Mouse (Mus musculus) forebrain, embryonic 14.5 days (tissue): ENCODE data around the gene Tsga10ip. TPM values are rescaled to one million over a fixed set of nuclear protein-coding genes. Genes with fewer than 3 reads are reported as not detected.
A peak's percentile ranks its signal among the peaks of the same experiment; 100 is the strongest.

Experiments
- ATAC-seq: fragments of 200-750 bp; cut with Nextera tagmentation; 2 replicates; pipeline ENCODE4 v1.8.0; 2017; ENCODE audit warnings: mild to moderate bottlenecking, moderate library complexity
- DNase-seq: peaks from one replicate; pipeline ENCODE4 v3.0.0-alpha.2; 2015; ENCODE audit warnings: low spot score
- H3K27ac ChIP-seq: fragments of 300-500 bp; sonication (generic); 2 replicates; pipeline ENCODE4 v1.5.1; 2014; ENCODE audit warnings: low read depth, mild to moderate bottlenecking, control low read depth, low read length, moderate library complexity
- H3K27me3 ChIP-seq: fragments of 300-500 bp; sonication (generic); replicated peaks from 2 replicates; pipeline ENCODE4 v1.6.1; 2014; ENCODE audit warnings: low read length, control low read depth, mixed read lengths; ENCODE audit not compliant: control insufficient read depth, insufficient read depth
- H3K36me3 ChIP-seq: fragments of 300-500 bp; sonication (generic); 2 replicates; pipeline ENCODE4 v1.6.1; 2014; ENCODE audit warnings: low read length, control low read depth; ENCODE audit not compliant: control insufficient read depth, insufficient read depth
- H3K4me1 ChIP-seq: fragments of 300-500 bp; sonication (generic); 2 replicates; pipeline ENCODE4 v1.6.1; 2014; ENCODE audit warnings: antibody characterized with exemption, low read length, control low read depth; ENCODE audit not compliant: control insufficient read depth, insufficient read depth
- H3K4me2 ChIP-seq: fragments of 300-500 bp; sonication (generic); 2 replicates; pipeline ENCODE4 v1.6.1; 2014; ENCODE audit warnings: mild to moderate bottlenecking, control low read depth, low read length
- H3K4me3 ChIP-seq: fragments of 300-500 bp; sonication (generic); 2 replicates; pipeline ENCODE4 v1.5.1; 2014; ENCODE audit warnings: low read depth, low read length, control low read depth
- H3K9ac ChIP-seq: fragments of 300-500 bp; sonication (generic); 2 replicates; pipeline ENCODE4 v1.6.1; 2014; ENCODE audit warnings: mild to moderate bottlenecking, low read length, control low read depth, moderate library complexity
- H3K9me3 ChIP-seq: fragments of 300-500 bp; sonication (generic); replicated peaks from 2 replicates; pipeline ENCODE4 v1.6.1; 2016; ENCODE audit warnings: low read length, control low read depth, mixed read lengths; ENCODE audit not compliant: control insufficient read depth
- WGBS: fragments of 180-500 bp; shearing (Covaris S2); extraction: QIAGEN DNeasy Blood & Tissue Kit; methylation state at CpG from one replicate; pipeline ENCODE4 v1.1.7; 2014; 5-methylcytosine and 5-hydroxymethylcytosine counted together
- polyA plus RNA-seq: library from polyadenylated mRNA; unstranded; fragments of >200 nt; fragmentation: Nextera tagmentation; extraction: Ambion mirVana; gene quantifications from 2 replicates; pipeline ENCODE4 v1.2.1, GENCODE M21; 2014

Tsga10ip gene
- polyA plus RNA-seq, 1 experiment from 2014 or later = not detected

DNA sequence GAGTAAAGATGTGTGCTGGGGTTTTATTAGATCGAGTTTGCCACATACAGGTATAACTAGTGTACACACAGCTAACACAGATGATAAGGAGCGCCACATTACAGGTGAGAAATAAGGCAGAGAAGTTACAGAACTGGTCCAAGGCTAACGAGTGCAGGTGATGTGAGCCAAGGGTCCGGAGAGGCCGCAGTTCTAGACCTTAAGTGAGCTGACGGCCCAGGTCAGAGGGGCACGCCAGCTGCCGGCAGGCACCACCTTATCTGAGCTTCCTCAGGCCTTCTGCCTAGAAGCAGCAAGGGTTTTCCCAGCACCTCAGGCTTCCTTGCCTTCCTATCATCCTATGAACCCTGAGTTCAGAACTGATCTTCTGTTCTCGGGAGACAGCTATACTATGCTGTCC lies 17.3 kb upstream of the Tsga10ip start:
- H3K36me3 ChIP-seq = peaks cover 24% of the 10 kb centered on the region
- WGBS = 91% methylated on average over 9 of the region's 9 CpGs
- DNase-seq = no peak
- no peaks in the 10 kb centered on the region for H3K9me3 ChIP-seq
- H3K27ac ChIP-seq = no peak overlapping the region
- no peak for ATAC-seq
- no peak overlapping the region for H3K9ac ChIP-seq
- H3K27me3 ChIP-seq = no peaks in the 10 kb centered on the region
- H3K4me2 ChIP-seq = no peak overlapping the region
- H3K4me1 ChIP-seq = peaks cover 7% of the 10 kb centered on the region
- no peak overlapping the region for H3K4me3 ChIP-seq

DNA sequence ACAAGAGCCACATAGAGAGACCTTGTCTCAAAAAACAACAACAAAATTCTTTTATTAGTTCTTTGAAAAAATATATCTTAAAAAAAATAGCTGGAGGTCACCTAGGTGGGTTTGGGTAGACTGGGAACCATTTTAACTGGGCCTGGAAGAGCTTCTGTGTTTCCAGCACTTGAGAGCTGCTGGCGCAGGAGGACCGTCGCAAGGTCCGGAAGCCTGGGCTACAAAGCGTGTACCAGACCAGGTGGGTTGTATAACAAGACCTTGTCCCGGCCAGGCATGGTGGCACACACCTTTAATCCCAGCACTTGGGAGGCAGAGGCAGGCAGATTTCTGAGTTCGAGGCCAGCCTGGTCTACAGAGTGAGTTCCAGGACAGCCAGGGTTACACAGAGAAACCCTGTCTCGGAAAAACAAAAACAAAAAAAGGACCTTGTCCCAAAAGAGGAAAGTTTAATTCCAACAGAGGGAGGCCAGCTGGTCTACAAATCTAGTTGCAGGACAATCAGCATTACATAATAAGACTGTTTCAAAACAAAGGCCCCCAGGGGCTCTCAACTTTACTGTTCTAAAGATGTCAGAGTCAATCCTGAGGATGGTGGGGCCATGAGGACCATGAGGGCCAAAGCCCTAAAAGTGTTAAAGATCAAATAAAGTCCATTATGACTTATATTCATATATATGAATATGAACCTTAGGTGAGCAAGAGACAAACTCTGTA lies 16.6 kb upstream of the Tsga10ip start:
- peaks cover 24% of the 10 kb centered on the region for H3K36me3 ChIP-seq
- 93% methylated on average over 8 of the region's 8 CpGs for WGBS
- peaks cover 7% of the 10 kb centered on the region for H3K4me1 ChIP-seq
- no peaks in the 10 kb centered on the region for H3K9me3 ChIP-seq
- H3K27ac ChIP-seq = no peak overlapping the region
- DNase-seq = no peak
- no peak for ATAC-seq
- no peaks in the 10 kb centered on the region for H3K27me3 ChIP-seq
- H3K4me2 ChIP-seq = no peak overlapping the region
- no peak overlapping the region for H3K9ac ChIP-seq
- no peak overlapping the region for H3K4me3 ChIP-seq

GRCm38 (mm10) chr19:5414534-5414957 lies 12.2 kb upstream of the Tsga10ip start:
- no peak for DNase-seq
- Histone ChIP-seq H3K4me1 (no peaks in the 10 kb centered on the region), H3K36me3 (no peaks in the 10 kb centered on the region), H3K27me3 (no peaks in the 10 kb centered on the region), H3K4me3 (no peak overlapping the region), H3K27ac (no peak overlapping the region), H3K9ac (no peak overlapping the region), H3K4me2 (no peak overlapping the region), H3K9me3 (no peaks in the 10 kb centered on the region)
- WGBS = 63% methylated on average over 2 of the region's 2 CpGs
- ATAC-seq = no peak

GRCm38 (mm10) chr19:5413840-5414239 lies 11.5 kb upstream of the Tsga10ip start:
- DNase-seq (no peak), ATAC-seq (no peak)
- H3K9ac ChIP-seq = no peak overlapping the region

GRCm38 (mm10) chr19:5411961-5412360 lies 9.6 kb upstream of the Tsga10ip start:
- H3K9ac ChIP-seq = no peak overlapping the region
- no peaks in the 10 kb centered on the region for H3K9me3 ChIP-seq
- no peak for DNase-seq
- no peak overlapping the region for H3K27ac ChIP-seq
- 76% methylated on average over 5 of the region's 5 CpGs for whole genome bisulfite sequencing
- ATAC-seq = no peak
- H3K4me3 ChIP-seq = no peak overlapping the region
- H3K4me1 ChIP-seq = no peaks in the 10 kb centered on the region; the same call in 1 of the 2 replicates
- no peaks in the 10 kb centered on the region for H3K27me3 ChIP-seq
- no peaks in the 10 kb centered on the region for H3K36me3 ChIP-seq
- no peak overlapping the region for H3K4me2 ChIP-seq

More at GRCm38 (mm10) chr19:5413840-5414239, 11.5 kb upstream of the Tsga10ip start:
- Histone ChIP-seq H3K4me2 (no peak overlapping the region), H3K4me1 (no peaks in the 10 kb centered on the region), H3K9me3 (no peaks in the 10 kb centered on the region), H3K36me3 (no peaks in the 10 kb centered on the region), H3K4me3 (no peak overlapping the region), H3K27me3 (no peaks in the 10 kb centered on the region), H3K27ac (no peak overlapping the region)
- WGBS = 74% methylated on average over 4 of the region's 4 CpGs

DNA sequence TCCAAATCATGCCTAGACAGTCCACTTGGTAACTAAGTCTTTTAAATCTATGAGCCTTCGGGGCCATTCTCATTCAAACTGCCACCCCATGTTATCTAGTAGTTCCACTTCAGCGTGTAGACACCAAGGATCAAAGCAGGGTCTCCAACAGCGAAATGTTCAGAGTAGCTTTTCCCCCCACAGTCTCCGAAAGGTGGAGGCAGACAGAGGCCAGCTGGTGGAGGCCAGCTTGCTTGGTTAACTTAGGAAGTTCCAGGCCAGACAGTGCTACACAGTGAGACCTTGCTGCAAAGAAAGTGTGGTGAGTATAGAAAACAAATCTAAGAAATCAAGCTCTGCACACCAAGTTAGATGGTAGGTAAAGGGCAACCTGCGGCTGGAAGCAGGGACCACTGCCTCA lies 8.3 kb upstream of the Tsga10ip start:
- Histone ChIP-seq H3K36me3 (no peaks in the 10 kb centered on the region), H3K27ac (no peak overlapping the region), H3K4me2 (no peak overlapping the region), H3K9me3 (no peaks in the 10 kb centered on the region), H3K27me3 (no peaks in the 10 kb centered on the region), H3K9ac (no peak overlapping the region), H3K4me1 (no peaks in the 10 kb centered on the region; the same call in 1 of the 2 replicates), H3K4me3 (no peak overlapping the region)
- WGBS = 92% methylated on average over 5 of the region's 5 CpGs
- no peak for DNase-seq
- ATAC-seq = no peak

- Histone ChIP-seq H3K4me1 (no peaks in the 10 kb centered on the region; the same call in 1 of the 2 replicates), H3K36me3 (no peaks in the 10 kb centered on the region), H3K27me3 (no peaks in the 10 kb centered on the region), H3K4me3 (no peak overlapping the region), H3K4me2 (no peak overlapping the region), H3K9me3 (no peaks in the 10 kb centered on the region), H3K9ac (no peak overlapping the region), H3K27ac (no peak overlapping the region)
- ATAC-seq (no peak), DNase-seq (peak; percentile 16)
- WGBS = 80% methylated on average over 5 of the region's 5 CpGs
Observed at GRCm38 (mm10) chr19:5409068-5409467, 6.7 kb upstream of the Tsga10ip start.

GRCm38 (mm10) chr19:5408057-5409001 lies 6.0 kb upstream of the Tsga10ip start:
- Histone ChIP-seq H3K4me2 (peak overlapping the region; percentile 61; the same call in 1 of the 2 replicates), H3K9ac (no peak overlapping the region), H3K4me3 (no peak overlapping the region), H3K4me1 (no peaks in the 10 kb centered on the region; the same call in 1 of the 2 replicates), H3K9me3 (no peaks in the 10 kb centered on the region), H3K27me3 (no peaks in the 10 kb centered on the region), H3K36me3 (no peaks in the 10 kb centered on the region), H3K27ac (no peak overlapping the region)
- WGBS = 89% methylated on average over 13 of the region's 13 CpGs
- ATAC-seq (no peak), DNase-seq (no peak)
